Mouse (Mus musculus): ENCODE data around the gene Scaper. TPM values are rescaled to one million over a fixed set of nuclear protein-coding genes. Genes with fewer than 3 reads are reported as not detected.

Scaper gene
- polyA plus RNA-seq, 1 experiment from 2014 or later = 9.0 TPM

GRCm38 (mm10) chr9:55916751-55917150 lies 21.2 kb downstream of the Scaper start:
- no peaks in the 10 kb centered on the region for H3K4me1 ChIP-seq (ENCODE audit: control insufficient read depth in 2 of 2, insufficient read depth in 2 of 2, low read length in 2 of 2)

GRCm38 (mm10) chr9:55911481-55911880 lies 26.4 kb downstream of the Scaper start:
- Histone ChIP-seq H3K27me3 (ENCODE audit: control insufficient read depth, insufficient read depth, low read length) (no peaks in the 10 kb centered on the region), H3K36me3 (ENCODE audit: control insufficient read depth, insufficient read depth, low read length) (peaks cover 8% of the 10 kb centered on the region; the same call in 1 of the 2 replicates), H3K9ac (ENCODE audit: low read length) (no peak overlapping the region), H3K27ac (replicated peaks in 1 of 2; ENCODE audit: control insufficient read depth in 1 of 2, insufficient read depth in 1 of 2, low read depth in 2 of 2, low read length in 2 of 2) (no peak overlapping the region), H3K4me3 (ENCODE audit: control insufficient read depth in 1 of 2, insufficient read depth in 1 of 2, low read depth in 1 of 2, low read length in 2 of 2) (no peak overlapping the region), H3K4me1 (ENCODE audit: control insufficient read depth in 2 of 2, insufficient read depth in 2 of 2, low read length in 2 of 2) (no peaks in the 10 kb centered on the region), H3K4me2 (ENCODE audit: low read length) (no peak overlapping the region), H3K9me3 (ENCODE audit: control insufficient read depth, low read length) (no peaks in the 10 kb centered on the region)
- no peak for ATAC-seq (ENCODE audit: insufficient number of reproducible peaks, insufficient read depth, low FRiP score, low read depth)
- whole genome bisulfite sequencing = 96% methylated on average over 2 of the region's 2 CpGs

More at GRCm38 (mm10) chr9:55916751-55917150, 21.2 kb downstream of the Scaper start:
- H3K36me3 ChIP-seq (ENCODE audit: control insufficient read depth, insufficient read depth, low read length) = no peaks in the 10 kb centered on the region
- no peak for ATAC-seq (ENCODE audit: insufficient number of reproducible peaks, insufficient read depth, low FRiP score, low read depth)
- no peak overlapping the region for H3K27ac ChIP-seq (replicated peaks in 1 of 2; ENCODE audit: control insufficient read depth in 1 of 2, insufficient read depth in 1 of 2, low read depth in 2 of 2, low read length in 2 of 2)
- H3K9ac ChIP-seq (ENCODE audit: low read length) = no peak overlapping the region
- H3K9me3 ChIP-seq (ENCODE audit: control insufficient read depth, low read length) = no peaks in the 10 kb centered on the region
- H3K27me3 ChIP-seq (ENCODE audit: control insufficient read depth, insufficient read depth, low read length) = no peaks in the 10 kb centered on the region
- H3K4me2 ChIP-seq (ENCODE audit: low read length) = no peak overlapping the region
- H3K4me3 ChIP-seq (ENCODE audit: control insufficient read depth in 1 of 2, insufficient read depth in 1 of 2, low read depth in 1 of 2, low read length in 2 of 2) = no peak overlapping the region

GRCm38 (mm10) chr9:55902964-55903363 lies 35.0 kb downstream of the Scaper start:
- Histone ChIP-seq H3K27me3 (ENCODE audit: control insufficient read depth, insufficient read depth, low read length) (no peaks in the 10 kb centered on the region), H3K4me2 (ENCODE audit: low read length) (no peak overlapping the region), H3K9me3 (ENCODE audit: control insufficient read depth, low read length) (no peaks in the 10 kb centered on the region), H3K4me3 (ENCODE audit: control insufficient read depth in 1 of 2, insufficient read depth in 1 of 2, low read depth in 1 of 2, low read length in 2 of 2) (no peak overlapping the region), H3K27ac (replicated peaks in 1 of 2; ENCODE audit: control insufficient read depth in 1 of 2, insufficient read depth in 1 of 2, low read depth in 2 of 2, low read length in 2 of 2) (no peak overlapping the region), H3K4me1 (ENCODE audit: control insufficient read depth in 2 of 2, insufficient read depth in 2 of 2, low read length in 2 of 2) (no peaks in the 10 kb centered on the region), H3K9ac (ENCODE audit: low read length) (no peak overlapping the region), H3K36me3 (ENCODE audit: control insufficient read depth, insufficient read depth, low read length) (no peaks in the 10 kb centered on the region)
- 80% methylated on average over 2 of the region's 2 CpGs for WGBS
- no peak for ATAC-seq (ENCODE audit: insufficient number of reproducible peaks, insufficient read depth, low FRiP score, low read depth)

GRCm38 (mm10) chr9:55901588-55901987 lies 36.3 kb downstream of the Scaper start:
- no peak overlapping the region for H3K27ac ChIP-seq (replicated peaks in 1 of 2; ENCODE audit: control insufficient read depth in 1 of 2, insufficient read depth in 1 of 2, low read depth in 2 of 2, low read length in 2 of 2)
- 63% methylated on average over 3 of the region's 3 CpGs for WGBS
- H3K9me3 ChIP-seq (ENCODE audit: control insufficient read depth, low read length) = no peaks in the 10 kb centered on the region
- H3K27me3 ChIP-seq (ENCODE audit: control insufficient read depth, insufficient read depth, low read length) = no peaks in the 10 kb centered on the region
- H3K4me2 ChIP-seq (ENCODE audit: low read length) = no peak overlapping the region
- no peaks in the 10 kb centered on the region for H3K4me1 ChIP-seq (ENCODE audit: control insufficient read depth in 2 of 2, insufficient read depth in 2 of 2, low read length in 2 of 2)
- no peak overlapping the region for H3K4me3 ChIP-seq (ENCODE audit: control insufficient read depth in 1 of 2, insufficient read depth in 1 of 2, low read depth in 1 of 2, low read length in 2 of 2)
- H3K9ac ChIP-seq (ENCODE audit: low read length) = no peak overlapping the region
- H3K36me3 ChIP-seq (ENCODE audit: control insufficient read depth, insufficient read depth, low read length) = no peaks in the 10 kb centered on the region
- ATAC-seq (ENCODE audit: insufficient number of reproducible peaks, insufficient read depth, low FRiP score, low read depth) = no peak

DNA sequence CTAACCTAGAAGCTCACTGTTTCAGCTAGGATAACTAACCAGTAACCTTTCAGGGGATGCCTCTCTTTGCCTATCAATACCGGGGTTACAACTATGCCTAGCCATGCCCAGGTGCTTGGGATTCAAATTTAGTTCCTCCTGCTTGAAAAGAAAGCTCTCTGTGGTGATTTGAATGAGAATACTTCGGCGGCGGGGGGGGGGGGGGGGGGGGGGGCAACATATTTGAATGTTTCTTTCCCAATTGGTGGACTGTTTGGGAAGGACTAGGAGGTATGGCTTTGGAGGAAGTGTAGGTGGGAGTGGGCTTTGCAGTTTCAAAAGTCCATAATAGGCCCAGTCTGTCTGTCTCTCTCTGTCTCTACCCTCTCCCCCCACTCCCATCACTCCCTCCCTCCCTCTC lies 37.4 kb downstream of the Scaper start:
- Histone ChIP-seq H3K27ac (replicated peaks in 1 of 2; ENCODE audit: control insufficient read depth in 1 of 2, insufficient read depth in 1 of 2, low read depth in 2 of 2, low read length in 2 of 2) (no peak overlapping the region), H3K9ac (ENCODE audit: low read length) (no peak overlapping the region), H3K4me3 (ENCODE audit: control insufficient read depth in 1 of 2, insufficient read depth in 1 of 2, low read depth in 1 of 2, low read length in 2 of 2) (no peak overlapping the region), H3K4me2 (ENCODE audit: low read length) (no peak overlapping the region), H3K4me1 (ENCODE audit: control insufficient read depth in 2 of 2, insufficient read depth in 2 of 2, low read length in 2 of 2) (no peaks in the 10 kb centered on the region), H3K36me3 (ENCODE audit: control insufficient read depth, insufficient read depth, low read length) (no peaks in the 10 kb centered on the region), H3K9me3 (ENCODE audit: control insufficient read depth, low read length) (no peaks in the 10 kb centered on the region), H3K27me3 (ENCODE audit: control insufficient read depth, insufficient read depth, low read length) (no peaks in the 10 kb centered on the region)
- WGBS = 59% methylated on average over 3 of the region's 4 CpGs
- ATAC-seq (ENCODE audit: insufficient number of reproducible peaks, insufficient read depth, low FRiP score, low read depth) = no peak

GRCm38 (mm10) chr9:55878066-55878465 lies 59.9 kb downstream of the Scaper start:
- Histone ChIP-seq H3K4me3 (ENCODE audit: control insufficient read depth in 1 of 2, insufficient read depth in 1 of 2, low read depth in 1 of 2, low read length in 2 of 2) (no peak overlapping the region), H3K27me3 (ENCODE audit: control insufficient read depth, insufficient read depth, low read length) (no peaks in the 10 kb centered on the region), H3K4me1 (ENCODE audit: control insufficient read depth in 2 of 2, insufficient read depth in 2 of 2, low read length in 2 of 2) (no peaks in the 10 kb centered on the region), H3K36me3 (ENCODE audit: control insufficient read depth, insufficient read depth, low read length) (0 out of 2 replicates have a peak, but pooled peaks cover 2% of the 10 kb centered on the region), H3K9ac (ENCODE audit: low read length) (no peak overlapping the region), H3K27ac (replicated peaks in 1 of 2; ENCODE audit: control insufficient read depth in 1 of 2, insufficient read depth in 1 of 2, low read depth in 2 of 2, low read length in 2 of 2) (no peak overlapping the region), H3K9me3 (ENCODE audit: control insufficient read depth, low read length) (no peaks in the 10 kb centered on the region), H3K4me2 (ENCODE audit: low read length) (no peak overlapping the region)
- WGBS = 83% methylated on average over 1 of the region's 1 CpGs
- no peak for ATAC-seq (ENCODE audit: insufficient number of reproducible peaks, insufficient read depth, low FRiP score, low read depth)

DNA sequence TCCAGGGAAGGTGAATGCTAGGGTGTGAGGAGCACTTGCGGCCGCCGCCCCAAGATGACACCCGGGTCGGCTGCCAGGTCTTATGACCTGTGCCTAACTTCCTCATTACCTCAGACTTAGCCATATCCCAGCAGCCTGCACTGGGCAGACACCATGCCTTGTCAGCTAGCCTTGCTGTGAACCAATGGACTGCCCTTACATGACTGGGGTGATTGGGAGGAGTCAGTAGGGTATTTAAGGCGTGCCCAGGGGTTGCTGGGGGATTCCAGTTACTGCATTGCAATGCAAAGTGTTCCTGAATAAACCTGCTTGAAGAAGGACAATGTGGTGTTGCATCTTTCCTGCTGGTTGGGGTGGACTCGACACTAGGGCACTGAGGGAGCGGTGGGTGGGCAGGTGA lies 148.5 kb downstream of the Scaper start:
- ATAC-seq (ENCODE audit: insufficient number of reproducible peaks, insufficient read depth, low FRiP score, low read depth) = no peak
- Histone ChIP-seq H3K4me1 (ENCODE audit: control insufficient read depth in 2 of 2, insufficient read depth in 2 of 2, low read length in 2 of 2) (no peaks in the 10 kb centered on the region), H3K27me3 (ENCODE audit: control insufficient read depth, insufficient read depth, low read length) (no peaks in the 10 kb centered on the region), H3K9ac (ENCODE audit: low read length) (no peak overlapping the region), H3K9me3 (ENCODE audit: control insufficient read depth, low read length) (no peaks in the 10 kb centered on the region), H3K36me3 (ENCODE audit: control insufficient read depth, insufficient read depth, low read length) (no peaks in the 10 kb centered on the region), H3K4me2 (ENCODE audit: low read length) (no peak overlapping the region), H3K27ac (replicated peaks in 1 of 2; ENCODE audit: control insufficient read depth in 1 of 2, insufficient read depth in 1 of 2, low read depth in 2 of 2, low read length in 2 of 2) (no peak overlapping the region), H3K4me3 (ENCODE audit: control insufficient read depth in 1 of 2, insufficient read depth in 1 of 2, low read depth in 1 of 2, low read length in 2 of 2) (no peak overlapping the region)
- WGBS = 79% methylated on average over 8 of the region's 8 CpGs

GRCm38 (mm10) chr9:55712016-55712415 lies 225.9 kb downstream of the Scaper start:
- WGBS = 59% methylated on average over 4 of the region's 4 CpGs
- no peak for ATAC-seq (ENCODE audit: insufficient number of reproducible peaks, insufficient read depth, low FRiP score, low read depth)
- no peak overlapping the region for H3K4me2 ChIP-seq (ENCODE audit: low read length)

More at GRCm38 (mm10) chr9:55712016-55712415, 225.9 kb downstream of the Scaper start:
- no peak overlapping the region for H3K4me3 ChIP-seq (ENCODE audit: control insufficient read depth in 1 of 2, insufficient read depth in 1 of 2, low read depth in 1 of 2, low read length in 2 of 2)
- no peaks in the 10 kb centered on the region for H3K27me3 ChIP-seq (ENCODE audit: control insufficient read depth, insufficient read depth, low read length)
- no peaks in the 10 kb centered on the region for H3K4me1 ChIP-seq (ENCODE audit: control insufficient read depth in 2 of 2, insufficient read depth in 2 of 2, low read length in 2 of 2)
- H3K9me3 ChIP-seq (ENCODE audit: control insufficient read depth, low read length) = no peaks in the 10 kb centered on the region
- no peak overlapping the region for H3K27ac ChIP-seq (replicated peaks in 1 of 2; ENCODE audit: control insufficient read depth in 1 of 2, insufficient read depth in 1 of 2, low read depth in 2 of 2, low read length in 2 of 2)
- H3K9ac ChIP-seq (ENCODE audit: low read length) = no peak overlapping the region
- H3K36me3 ChIP-seq (ENCODE audit: control insufficient read depth, insufficient read depth, low read length) = no peaks in the 10 kb centered on the region
